ENCODE assay signal across 8 mouse cellular contexts in the genomic region with DNA sequence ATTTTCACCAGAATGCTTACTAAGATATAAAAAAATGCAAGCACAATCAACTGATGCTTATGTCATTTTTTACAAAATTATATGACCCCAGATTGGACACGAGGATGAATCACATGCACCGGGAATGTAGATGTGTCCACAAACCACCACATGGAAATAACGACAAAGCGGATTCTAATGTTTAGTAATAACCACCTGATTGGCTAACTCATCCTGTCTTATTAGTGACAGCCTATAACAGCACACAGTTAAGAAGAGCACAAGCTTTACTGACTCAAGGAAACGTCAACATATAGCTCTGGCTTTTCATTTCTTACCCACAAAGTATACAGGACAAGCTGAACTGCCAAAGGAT.
A peak's percentile ranks its signal among the peaks of the same experiment; 100 is the strongest.
DNase-seq lines count a peak whose midpoint lies in the region; ATAC-seq and TF ChIP-seq lines count a peak whose summit lies in the region.

No protein-coding gene starts in this region.

- TF ChIP-seq POLR2A in myocyte (IDR thresholded peaks at IDR 0.05; ENCODE audit: insufficient read length, low read depth), result no peak

- H3K36me3 ChIP-seq in kidney, embryonic 14.5 days (ENCODE audit: control insufficient read depth, insufficient read depth, low read length), result no peaks in the 10 kb centered on the region
- no peaks in the 10 kb centered on the region for H3K36me3 ChIP-seq in embryonic facial prominence, embryonic 13.5 days
- no peaks in the 10 kb centered on the region for H3K36me3 ChIP-seq in intestine, postnatal 0 days (ENCODE audit: control insufficient read depth, insufficient read depth)
- no peaks in the 10 kb centered on the region for H3K36me3 ChIP-seq in myocyte (ENCODE audit: control insufficient read depth, insufficient read depth)

- H3K4me3 ChIP-seq in kidney, embryonic 14.5 days (ENCODE audit: low read length), result peak overlapping the region; percentile 20; the same call in 1 of the 2 replicates
- peak overlapping the region; percentile 32 for H3K4me3 ChIP-seq in embryonic facial prominence, embryonic 13.5 days
- peak overlapping the region; percentile 21; the same call in 1 of the 2 replicates for H3K4me3 ChIP-seq in intestine, postnatal 0 days (ENCODE audit: low read depth, low read length)
- H3K4me3 ChIP-seq in myocyte, result no peak overlapping the region

- H3K27ac ChIP-seq in kidney, embryonic 14.5 days (ENCODE audit: low read depth, low read length), result no peak overlapping the region
- H3K27ac ChIP-seq in embryonic facial prominence, embryonic 13.5 days, result no peak overlapping the region
- no peak overlapping the region for H3K27ac ChIP-seq in intestine, postnatal 0 days (ENCODE audit: low read depth, low read length)

- H3K9me3 ChIP-seq in kidney, embryonic 14.5 days (ENCODE audit: control insufficient read depth, low read length), result no peaks in the 10 kb centered on the region
- H3K9me3 ChIP-seq in embryonic facial prominence, embryonic 13.5 days, result no peaks in the 10 kb centered on the region
- H3K9me3 ChIP-seq in intestine, postnatal 0 days (ENCODE audit: control insufficient read depth), result no peaks in the 10 kb centered on the region

- no peak for TF ChIP-seq CTCF in intestine, postnatal 0 days (IDR thresholded peaks at IDR 0.05; ENCODE audit: low read depth)

- no peak for DNase-seq in kidney, postnatal 36 days
- no peak for DNase-seq in urinary bladder, postnatal 25 days (ENCODE audit: low spot score)
- no peak for DNase-seq in embryo, embryonic 9.5 days (ENCODE audit: extremely low spot score)

- H3ac ChIP-seq in myocyte (ENCODE audit: control insufficient read depth, insufficient read length), result no peak overlapping the region

- ATAC-seq in kidney, embryonic 14.5 days (ENCODE audit: low FRiP score, low TSS enrichment), result no peak
- no peak for ATAC-seq in embryonic facial prominence, embryonic 13.5 days (ENCODE audit: insufficient number of reproducible peaks, insufficient read depth, low FRiP score, low TSS enrichment, low read depth)
- ATAC-seq in intestine, postnatal 0 days, result peak; percentile 40
- no peak for ATAC-seq in erythroblast, adult 5-6 weeks (replicated peaks; ENCODE audit: low FRiP score, poor library complexity, severe bottlenecking)

- peaks cover 99% of the 10 kb centered on the region for H3K79me2 ChIP-seq in myocyte (ENCODE audit: control insufficient read depth, insufficient read depth)

- no peak overlapping the region for H3K9ac ChIP-seq in kidney, embryonic 14.5 days (ENCODE audit: low read depth, low read length)
- no peak overlapping the region for H3K9ac ChIP-seq in embryonic facial prominence, embryonic 13.5 days
- H3K9ac ChIP-seq in intestine, postnatal 0 days (ENCODE audit: low read depth, low read length), result no peak overlapping the region

- no peaks in the 10 kb centered on the region for H3K27me3 ChIP-seq in kidney, embryonic 14.5 days (ENCODE audit: control insufficient read depth, insufficient read depth, low read length)
- no peaks in the 10 kb centered on the region for H3K27me3 ChIP-seq in embryonic facial prominence, embryonic 13.5 days
- H3K27me3 ChIP-seq in intestine, postnatal 0 days (replicated peaks; ENCODE audit: control insufficient read depth, insufficient read depth, low read length), result no peaks in the 10 kb centered on the region
- H3K27me3 ChIP-seq in myocyte (ENCODE audit: control insufficient read depth, insufficient read depth, insufficient read length), result no peaks in the 10 kb centered on the region

- peaks cover 46% of the 10 kb centered on the region for H3K4me1 ChIP-seq in kidney, embryonic 14.5 days (ENCODE audit: control insufficient read depth, insufficient read depth, low read length)
- peaks cover 73% of the 10 kb centered on the region for H3K4me1 ChIP-seq in embryonic facial prominence, embryonic 13.5 days
- H3K4me1 ChIP-seq in intestine, postnatal 0 days (replicated peaks; ENCODE audit: control insufficient read depth, insufficient read depth, low read length), result peaks cover 10% of the 10 kb centered on the region; the same call in 1 of the 2 replicates

- H3K4me2 ChIP-seq in kidney, embryonic 14.5 days (replicated peaks; ENCODE audit: low read depth, low read length), result peak overlapping the region; percentile 37
- H3K4me2 ChIP-seq in embryonic facial prominence, embryonic 13.5 days, result peak overlapping the region; percentile 63
- peak overlapping the region; percentile 63 for H3K4me2 ChIP-seq in intestine, postnatal 0 days (replicated peaks; ENCODE audit: low read depth)
- H3K4me2 ChIP-seq in myocyte (ENCODE audit: low read depth), result peak overlapping the region; percentile 83

- 24% methylated on average over 5 of the region's 5 CpGs for WGBS in kidney, embryonic 14.5 days
- 14% methylated on average over 5 of the region's 5 CpGs for WGBS in embryonic facial prominence, embryonic 13.5 days
- 15% methylated on average over 5 of the region's 5 CpGs for whole genome bisulfite sequencing in intestine, postnatal 0 days

TF ChIP-seq in myocyte, 11 proteins besides CTCF, POLR2A, EP300 and RAD21:
- TF ChIP-seq REST (IDR thresholded peaks at IDR 0.05; ENCODE audit: insufficient read depth, insufficient read length), result no peak
- no peak for TF ChIP-seq TCF3 (IDR thresholded peaks at IDR 0.05; ENCODE audit: insufficient read length, low read depth)
- no peak for TF ChIP-seq SRF (IDR thresholded peaks at IDR 0.05; ENCODE audit: control insufficient read depth, insufficient read length, low read depth)
- no peak for TF ChIP-seq POLR2AphosphoS2 (IDR thresholded peaks at IDR 0.05; ENCODE audit: insufficient read length, low read depth)
- TF ChIP-seq MAX (IDR thresholded peaks at IDR 0.05; ENCODE audit: low read depth), result peak; percentile 39
- TF ChIP-seq E2F4 (IDR thresholded peaks at IDR 0.05; ENCODE audit: insufficient read depth), result no peak
- no peak; the same call in 1 of the 2 replicates for TF ChIP-seq CEBPB (IDR thresholded peaks at IDR 0.05; ENCODE audit: insufficient read depth, poor library complexity, severe bottlenecking)
- no peak for TF ChIP-seq MYOD1 (IDR thresholded peaks at IDR 0.05; ENCODE audit: control insufficient read depth in 1 of 3, insufficient read length in 2 of 3, low read depth in 2 of 3)
- TF ChIP-seq TCF12 (IDR thresholded peaks at IDR 0.05; ENCODE audit: insufficient read depth, poor library complexity, severe bottlenecking), result no peak
- no peak for TF ChIP-seq MYOG (IDR thresholded peaks at IDR 0.05; ENCODE audit: control insufficient read depth in 1 of 3, insufficient read depth in 1 of 3, insufficient read length in 2 of 3, low read depth in 2 of 3)
- peak; percentile 31 for TF ChIP-seq USF1 (IDR thresholded peaks at IDR 0.05; ENCODE audit: low read depth)
